Mouse (Mus musculus) intestine, embryonic 14.5 days (tissue): ENCODE measurements at regions not wholly inside any gene's neighbourhood (a gene's known extent, or its start where the extent isn't known, plus 50 kb on each side); places are given as distances from the start of the nearest gene placed in this dataset.

ENCODE experiments used
- ATAC-seq: fragments of 200-750 bp; cut with Nextera tagmentation; replicated peaks from 2 replicates; pipeline ENCODE4 v1.8.0; 2017; ENCODE audit warnings: low read depth, moderate number of reproducible peaks, moderate TSS enrichment, moderate library complexity; ENCODE audit not compliant: low FRiP score, low TSS enrichment
- DNase-seq: peaks from one replicate; pipeline ENCODE4 v3.0.0-alpha.2; 2018; ENCODE audit warnings: low spot score
- H3K27ac ChIP-seq: fragments of 300-500 bp; sonication (generic); 2 replicates; pipeline ENCODE4 v1.5.1; 2014; ENCODE audit warnings: low read depth, mild to moderate bottlenecking, control low read depth
- H3K27me3 ChIP-seq: fragments of 300-500 bp; sonication (generic); replicated peaks from 2 replicates; pipeline ENCODE4 v1.6.1; 2014; ENCODE audit warnings: low read length, control low read depth; ENCODE audit not compliant: control insufficient read depth, insufficient read depth
- H3K36me3 ChIP-seq: fragments of 300-500 bp; sonication (generic); 2 replicates; pipeline ENCODE4 v1.6.1; 2014; ENCODE audit warnings: low read length, control low read depth; ENCODE audit not compliant: control insufficient read depth, insufficient read depth
- H3K4me1 ChIP-seq: fragments of 300-500 bp; sonication (generic); replicated peaks from 2 replicates; pipeline ENCODE4 v1.6.1; 2014; ENCODE audit warnings: low read length, control low read depth, mixed read lengths; ENCODE audit not compliant: control insufficient read depth, insufficient read depth
- H3K4me2 ChIP-seq: fragments of 300-500 bp; sonication (generic); 2 replicates; pipeline ENCODE4 v1.6.1; 2014; ENCODE audit warnings: low read length
- H3K4me3 ChIP-seq: fragments of 300-500 bp; sonication (generic); 2 replicates; pipeline ENCODE4 v1.5.1; 2014; ENCODE audit warnings: low read depth, low read length, control low read depth, mixed read lengths
- H3K9ac ChIP-seq: fragments of 300-500 bp; sonication (generic); 2 replicates; pipeline ENCODE4 v1.6.1; 2014; ENCODE audit warnings: mild to moderate bottlenecking, low read length
- H3K9me3 ChIP-seq: fragments of 300-500 bp; sonication (generic); 2 replicates; pipeline ENCODE4 v1.6.1; 2016; ENCODE audit warnings: low read length, control low read depth; ENCODE audit not compliant: control insufficient read depth
- WGBS: fragments of 180-500 bp; shearing (Covaris S2); extraction: QIAGEN DNeasy Blood & Tissue Kit; methylation state at CpG from one replicate; pipeline ENCODE4 v1.1.7; 2014; 5-methylcytosine and 5-hydroxymethylcytosine counted together

DNA sequence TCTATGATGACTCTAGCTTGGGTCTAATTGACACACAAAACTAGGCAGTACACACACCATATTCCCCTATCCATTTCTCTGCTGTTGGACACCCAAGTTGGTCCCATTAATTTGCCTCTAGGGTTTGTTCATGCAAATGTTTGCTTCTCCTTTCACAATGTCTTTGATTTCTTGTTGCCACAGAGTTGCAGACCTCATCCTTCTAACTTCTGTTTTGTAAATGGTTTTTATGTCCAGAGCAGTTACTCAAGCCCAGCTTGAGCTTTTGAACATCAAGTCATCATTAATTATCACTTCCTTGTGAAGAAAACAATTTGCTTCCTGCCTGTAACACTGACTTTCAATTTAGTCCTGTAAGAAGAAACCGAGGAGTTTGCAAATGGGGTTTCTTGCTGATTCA, 122.6 kb upstream of the Egfl6 start:
- no peaks in the 10 kb centered on the region for H3K27me3 ChIP-seq
- H3K4me1 ChIP-seq, result no peaks in the 10 kb centered on the region
- H3K9me3 ChIP-seq, result no peaks in the 10 kb centered on the region
- no peak overlapping the region for H3K4me2 ChIP-seq
- no peak for DNase-seq
- no peaks in the 10 kb centered on the region for H3K36me3 ChIP-seq
- no peak overlapping the region for H3K9ac ChIP-seq
- ATAC-seq, result no peak
- H3K4me3 ChIP-seq, result no peak overlapping the region
- WGBS, result 77% methylated on average over 1 of the region's 1 CpGs
- no peak overlapping the region for H3K27ac ChIP-seq

DNA sequence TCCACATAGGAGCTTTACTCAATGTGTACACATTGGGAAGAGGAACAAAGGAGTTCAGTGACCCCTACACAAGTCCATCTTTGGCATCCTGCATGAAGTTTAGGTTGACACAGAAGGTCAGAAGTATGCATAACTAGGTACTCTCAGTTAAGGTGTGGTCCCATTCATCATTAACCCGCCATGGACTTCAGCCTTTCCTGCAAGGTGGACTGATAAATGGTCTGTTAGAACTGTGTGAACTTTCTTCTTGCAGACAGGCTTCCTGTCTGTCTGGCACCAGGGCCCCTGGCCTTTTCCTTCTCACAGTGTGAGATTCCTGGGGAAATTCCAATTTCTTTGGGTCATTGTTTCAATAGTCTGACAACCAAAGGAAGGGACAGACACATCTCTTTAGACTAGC, 121.5 kb upstream of the Egfl6 start:
- H3K4me1 ChIP-seq, result no peaks in the 10 kb centered on the region
- H3K9ac ChIP-seq, result no peak overlapping the region
- no peaks in the 10 kb centered on the region for H3K36me3 ChIP-seq
- no peak overlapping the region for H3K4me2 ChIP-seq
- H3K27me3 ChIP-seq, result no peaks in the 10 kb centered on the region
- H3K9me3 ChIP-seq, result no peaks in the 10 kb centered on the region
- H3K27ac ChIP-seq, result no peak overlapping the region
- no peak overlapping the region for H3K4me3 ChIP-seq
- ATAC-seq, result 0 out of 2 replicates have a peak, but pooled peaks have one; percentile 53
- WGBS, result 63% methylated on average over 1 of the region's 1 CpGs
- no peak for DNase-seq

DNA sequence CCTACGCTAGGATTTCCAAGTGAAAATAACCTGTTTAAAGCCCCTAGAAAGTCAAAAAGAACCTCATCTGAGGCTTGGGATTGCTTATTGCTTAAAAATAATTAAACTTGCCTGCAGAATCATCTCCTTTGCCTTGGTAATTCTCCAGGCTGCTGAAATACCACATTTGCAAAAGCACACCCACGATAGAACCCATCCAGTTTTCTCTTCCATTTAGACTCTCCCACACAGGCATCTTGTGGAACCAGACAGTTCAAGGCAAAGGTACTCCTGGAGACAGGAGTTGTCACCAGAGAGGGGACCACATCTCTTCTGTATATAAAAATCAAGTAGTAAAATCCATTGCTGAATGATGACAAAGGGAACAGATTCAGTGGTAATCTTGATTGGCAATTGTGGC, 118.8 kb upstream of the Egfl6 start:
- no peak for DNase-seq
- no peak for ATAC-seq
- no peaks in the 10 kb centered on the region for H3K36me3 ChIP-seq
- 0 out of 2 replicates have a peak, but pooled peaks cover 2% of the 10 kb centered on the region for H3K27me3 ChIP-seq
- H3K4me2 ChIP-seq, result no peak overlapping the region
- 88% methylated on average over 2 of the region's 2 CpGs for WGBS
- H3K4me3 ChIP-seq, result no peak overlapping the region
- H3K9me3 ChIP-seq, result no peaks in the 10 kb centered on the region
- no peak overlapping the region for H3K27ac ChIP-seq
- H3K4me1 ChIP-seq, result no peaks in the 10 kb centered on the region
- H3K9ac ChIP-seq, result no peak overlapping the region

DNA sequence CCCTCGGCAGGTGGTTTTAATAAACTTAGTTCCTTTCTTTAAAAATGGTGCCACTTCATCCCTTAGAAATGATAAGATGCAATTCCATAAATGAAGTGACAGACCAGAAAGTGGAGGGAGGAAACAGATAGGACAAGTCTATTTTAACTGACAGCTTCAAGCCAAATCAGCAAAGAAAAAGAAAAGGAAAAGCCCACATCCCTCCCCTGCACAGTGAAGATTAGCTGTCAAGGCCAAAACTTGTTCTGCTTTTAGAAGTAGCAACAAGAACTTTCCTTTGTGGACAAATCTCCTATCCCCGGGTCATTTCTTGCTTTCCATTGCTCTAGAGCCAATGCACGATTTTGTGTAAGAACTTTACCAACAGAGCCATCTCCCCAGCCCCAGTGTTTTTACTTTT, 108.7 kb upstream of the Egfl6 start:
- H3K9me3 ChIP-seq, result no peaks in the 10 kb centered on the region
- no peaks in the 10 kb centered on the region for H3K27me3 ChIP-seq
- no peaks in the 10 kb centered on the region for H3K36me3 ChIP-seq
- 82% methylated on average over 3 of the region's 3 CpGs for WGBS
- no peak overlapping the region for H3K27ac ChIP-seq
- H3K9ac ChIP-seq, result no peak overlapping the region
- ATAC-seq, result no peak
- H3K4me3 ChIP-seq, result no peak overlapping the region
- DNase-seq, result no peak
- no peaks in the 10 kb centered on the region for H3K4me1 ChIP-seq
- no peak overlapping the region for H3K4me2 ChIP-seq

DNA sequence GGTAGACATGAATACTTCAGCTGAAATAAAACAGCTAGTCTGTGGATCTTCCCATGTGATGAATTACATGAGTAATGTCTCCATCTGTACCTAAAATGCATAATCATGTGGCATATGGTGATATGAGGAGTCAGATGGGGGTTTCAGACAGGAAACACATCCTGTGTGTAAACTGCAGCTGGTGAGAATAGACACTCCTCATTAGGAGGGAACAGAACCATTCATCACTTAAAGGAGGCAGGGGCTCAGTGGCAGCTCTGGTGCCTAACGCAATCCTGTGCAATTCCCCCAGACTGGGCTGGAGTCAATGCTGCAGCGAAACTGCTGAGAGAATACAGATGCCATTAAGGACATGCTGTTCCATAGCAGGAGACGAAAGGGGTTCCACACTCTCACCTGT, 103.3 kb upstream of the Egfl6 start:
- no peak overlapping the region for H3K4me3 ChIP-seq
- 50% methylated on average over 3 of the region's 3 CpGs for WGBS
- no peaks in the 10 kb centered on the region for H3K27me3 ChIP-seq
- no peaks in the 10 kb centered on the region for H3K36me3 ChIP-seq
- no peak overlapping the region for H3K27ac ChIP-seq
- H3K4me2 ChIP-seq, result no peak overlapping the region
- no peak for ATAC-seq
- H3K9ac ChIP-seq, result no peak overlapping the region
- no peaks in the 10 kb centered on the region for H3K4me1 ChIP-seq
- H3K9me3 ChIP-seq, result no peaks in the 10 kb centered on the region
- no peak for DNase-seq

DNA sequence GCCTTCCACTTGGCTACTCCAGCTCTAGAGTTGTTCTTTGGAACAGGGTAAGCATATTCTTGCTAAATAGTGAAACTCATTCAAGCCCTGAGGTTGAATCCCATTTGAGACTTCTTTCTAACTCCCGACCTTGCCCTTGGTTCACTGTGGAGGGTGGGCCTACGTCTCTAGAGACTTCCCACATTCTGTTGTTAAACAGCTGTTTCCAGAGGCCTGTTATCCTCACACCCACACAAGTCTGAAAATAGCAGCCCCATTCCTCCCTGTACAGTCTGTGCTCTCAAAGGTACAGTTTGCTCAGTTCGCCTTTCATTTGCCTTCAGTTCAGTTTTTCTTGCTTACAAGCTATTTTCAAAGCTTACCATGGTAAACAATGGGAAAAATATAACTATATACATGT, 87.9 kb upstream of the Egfl6 start:
- WGBS, result 67% methylated on average over 3 of the region's 3 CpGs
- Histone ChIP-seq H3K4me3 (no peak overlapping the region), H3K27ac (no peak overlapping the region), H3K9ac (no peak overlapping the region), H3K4me2 (no peak overlapping the region), H3K27me3 (no peaks in the 10 kb centered on the region), H3K4me1 (no peaks in the 10 kb centered on the region), H3K9me3 (no peaks in the 10 kb centered on the region), H3K36me3 (no peaks in the 10 kb centered on the region)
- DNase-seq (no peak), ATAC-seq (no peak)

DNA sequence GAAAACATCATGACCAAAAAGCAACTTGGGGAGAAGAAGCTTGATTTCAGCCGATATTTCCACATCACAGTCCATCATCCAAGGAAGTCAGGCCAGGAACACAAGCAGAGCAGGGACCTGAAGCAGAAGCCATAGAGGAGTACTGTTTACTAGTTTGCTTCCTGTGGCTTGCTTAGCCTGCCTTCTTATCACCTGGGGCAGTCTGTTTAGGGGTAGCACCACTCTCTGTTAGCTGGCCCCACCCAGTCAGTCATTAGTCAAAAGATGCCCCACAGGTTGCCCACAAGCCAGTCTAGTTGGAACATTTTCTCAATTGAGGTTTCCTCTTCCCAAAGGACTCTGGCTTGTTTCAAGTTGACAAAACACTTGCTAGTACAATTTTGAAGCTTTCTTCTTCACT, 87.1 kb upstream of the Egfl6 start:
- Histone ChIP-seq H3K4me3 (no peak overlapping the region), H3K27me3 (no peaks in the 10 kb centered on the region), H3K9me3 (no peaks in the 10 kb centered on the region), H3K27ac (no peak overlapping the region), H3K4me2 (no peak overlapping the region), H3K9ac (no peak overlapping the region), H3K36me3 (no peaks in the 10 kb centered on the region), H3K4me1 (no peaks in the 10 kb centered on the region)
- no peak for ATAC-seq
- WGBS, result 53% methylated on average over 1 of the region's 1 CpGs
- DNase-seq, result no peak

DNA sequence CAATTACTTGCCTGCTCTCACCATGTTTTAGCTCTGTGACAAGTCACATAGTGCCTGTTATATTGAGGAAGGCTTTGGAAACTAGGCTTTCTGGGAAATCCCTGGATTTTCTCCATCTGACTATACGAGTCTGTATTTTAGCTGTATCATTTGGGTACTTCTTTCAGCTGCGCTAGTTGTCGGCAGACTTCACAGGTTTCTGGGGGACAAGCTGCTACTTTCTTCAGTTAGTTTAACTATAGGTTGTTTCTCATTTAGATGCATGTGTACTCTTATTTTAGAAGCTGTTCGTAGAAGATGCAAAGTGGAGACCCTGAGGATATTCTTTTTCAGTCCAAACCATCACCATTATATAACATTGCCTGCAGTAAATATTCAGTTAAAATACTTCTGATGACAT, 86.3 kb upstream of the Egfl6 start:
- Histone ChIP-seq H3K4me3 (no peak overlapping the region), H3K4me1 (no peaks in the 10 kb centered on the region), H3K4me2 (no peak overlapping the region), H3K9ac (no peak overlapping the region), H3K9me3 (no peaks in the 10 kb centered on the region), H3K36me3 (no peaks in the 10 kb centered on the region), H3K27me3 (no peaks in the 10 kb centered on the region), H3K27ac (no peak overlapping the region)
- ATAC-seq, result no peak
- no peak for DNase-seq
- WGBS, result 93% methylated on average over 4 of the region's 4 CpGs

DNA sequence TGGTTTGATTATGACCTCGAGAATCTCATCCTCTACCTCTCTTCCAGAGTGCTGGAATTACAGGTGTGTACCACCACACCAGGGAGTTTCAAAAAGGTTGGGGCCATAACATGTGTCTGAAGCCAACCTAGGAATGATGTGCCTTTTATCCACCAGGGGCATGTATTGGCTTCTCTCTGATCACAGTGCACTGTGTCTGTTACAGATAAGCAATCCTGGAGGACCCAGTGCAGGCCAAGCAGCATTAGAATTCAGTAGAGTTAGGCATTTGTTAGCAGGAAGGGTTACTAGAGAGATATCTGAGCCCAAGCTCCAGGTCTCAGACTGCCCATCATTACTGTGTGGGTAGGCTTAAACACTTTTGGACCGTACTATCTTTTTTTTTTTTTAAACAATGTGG, 80.8 kb upstream of the Egfl6 start:
- Histone ChIP-seq H3K4me1 (no peaks in the 10 kb centered on the region), H3K9ac (no peak overlapping the region), H3K36me3 (no peaks in the 10 kb centered on the region), H3K4me3 (no peak overlapping the region), H3K27me3 (peaks cover 10% of the 10 kb centered on the region; the same call in 1 of the 2 replicates), H3K9me3 (no peaks in the 10 kb centered on the region), H3K4me2 (no peak overlapping the region), H3K27ac (no peak overlapping the region)
- ATAC-seq (no peak), DNase-seq (no peak)
- 76% methylated on average over 2 of the region's 2 CpGs for WGBS
